Mouse (Mus musculus) heart, postnatal 0 days (tissue): ENCODE results near the gene Rere. TPM values are rescaled to one million over a fixed set of nuclear protein-coding genes. Genes with fewer than 3 reads are reported as not detected.
A peak's percentile ranks its signal among the peaks of the same experiment; 100 is the strongest.
"Not testable (repeated sequence)": the region's sequence is repeated elsewhere in the genome, so short reads cannot be mapped to it uniquely, and the experiment has no call there.

Source experiments
- ATAC-seq: fragments of 200-750 bp; cut with Nextera tagmentation; 2 replicates; pipeline ENCODE4 v1.8.0; 2017; ENCODE audit warnings: low read depth, moderate number of reproducible peaks, moderate library complexity; ENCODE audit not compliant: insufficient read depth
- DNase-seq: peaks from one replicate; pipeline ENCODE4 v3.0.0-alpha.2; 2016; ENCODE audit warnings: low spot score
- H3K27ac ChIP-seq: fragments of 300-500 bp; sonication (generic); 2 replicates; pipeline ENCODE4 v1.5.1; 2014; ENCODE audit warnings: low read depth, mild to moderate bottlenecking
- H3K27me3 ChIP-seq: fragments of 300-500 bp; sonication (generic); 2 replicates; pipeline ENCODE4 v1.6.1; 2014; ENCODE audit warnings: low read length, mixed read lengths; ENCODE audit not compliant: control insufficient read depth, insufficient read depth
- H3K36me3 ChIP-seq: fragments of 300-500 bp; sonication (generic); replicated peaks from 2 replicates; pipeline ENCODE4 v1.6.1; 2014; ENCODE audit warnings: low read length, mixed read lengths; ENCODE audit not compliant: control insufficient read depth, insufficient read depth
- H3K4me1 ChIP-seq: fragments of 300-500 bp; sonication (generic); 2 replicates; pipeline ENCODE4 v1.6.1; 2014; ENCODE audit warnings: antibody characterized with exemption; ENCODE audit not compliant: control insufficient read depth, insufficient read depth
- H3K4me2 ChIP-seq: fragments of 300-500 bp; sonication (generic); 2 replicates; pipeline ENCODE4 v1.6.1; 2014; ENCODE audit warnings: low read depth, mild to moderate bottlenecking, low read length, moderate library complexity
- H3K4me3 ChIP-seq: fragments of 300-500 bp; sonication (generic); 2 replicates; pipeline ENCODE4 v1.5.1; 2014; ENCODE audit warnings: low read depth, low read length
- H3K9ac ChIP-seq: fragments of 300-500 bp; sonication (generic); replicated peaks from 2 replicates; pipeline ENCODE4 v1.6.1; 2014; ENCODE audit warnings: low read depth, low read length, mixed read lengths
- H3K9me3 ChIP-seq: fragments of 300-500 bp; sonication (generic); replicated peaks from 2 replicates; pipeline ENCODE4 v1.6.1; 2016; ENCODE audit warnings: low read length; ENCODE audit not compliant: control insufficient read depth
- CTCF ChIP-seq: IDR thresholded peaks from 2 replicates; pipeline ENCODE4 v1.5.1; 2016; ENCODE audit warnings: antibody characterized with exemption, control low read depth, low read depth
- EP300 ChIP-seq: IDR thresholded peaks from 2 replicates; pipeline ENCODE4 v1.6.1; 2016; ENCODE audit warnings: antibody characterized with exemption, low read depth
- WGBS: fragments of 180-500 bp; shearing (Covaris S2); extraction: QIAGEN DNeasy Blood & Tissue Kit; methylation state at CpG from one replicate; pipeline ENCODE4 v1.1.7; 2014; 5-methylcytosine and 5-hydroxymethylcytosine counted together
- polyA plus RNA-seq: library from polyadenylated mRNA; unstranded; fragments of >200 nt; fragmentation: Nextera tagmentation; extraction: Ambion mirVana; gene quantifications from 2 replicates; pipeline ENCODE4 v1.2.1, GENCODE M21; 2015
- total RNA-seq: library from RNA; depleted of rRNA; stranded (reverse); fragments of >200 nt; gene quantifications from 2 replicates; pipeline ENCODE4 v1.2.3, GENCODE M21; 2014; ENCODE audit warnings: low replicate concordance

Rere gene
- total and polyA plus RNA-seq, 2 experiments from 2014 or later = 14.6 to 17.9 TPM

GRCm38 (mm10) chr4:150551390-150551789 lies 269.9 kb downstream of the Rere start:
- Histone ChIP-seq H3K36me3 (peaks cover 8% of the 10 kb centered on the region; the same call in 1 of the 2 replicates), H3K4me1 (peaks cover 7% of the 10 kb centered on the region), H3K27me3 (no peaks in the 10 kb centered on the region), H3K4me2 (no peak overlapping the region), H3K4me3 (no peak overlapping the region), H3K27ac (no peak overlapping the region), H3K9ac (no peak overlapping the region), H3K9me3 (no peaks in the 10 kb centered on the region)
- no peak for DNase-seq
- ATAC-seq = no peak
- TF ChIP-seq EP300 (no peak), CTCF (no peak)
- WGBS = 71% methylated on average over 4 of the region's 4 CpGs

GRCm38 (mm10) chr4:150552751-150553600 lies 271.5 kb downstream of the Rere start:
- Histone ChIP-seq H3K4me1 (peaks cover 13% of the 10 kb centered on the region), H3K9me3 (no peaks in the 10 kb centered on the region), H3K27ac (no peak overlapping the region), H3K36me3 (0 out of 2 replicates have a peak, but pooled peaks cover 8% of the 10 kb centered on the region), H3K4me3 (no peak overlapping the region), H3K4me2 (no peak overlapping the region), H3K9ac (no peak overlapping the region), H3K27me3 (no peaks in the 10 kb centered on the region)
- 70% methylated on average over 15 of the region's 15 CpGs for WGBS
- DNase-seq (no peak), ATAC-seq (no peak)
- TF ChIP-seq EP300 (no peak), CTCF (no peak)

- Histone ChIP-seq H3K27me3 (no peaks in the 10 kb centered on the region), H3K4me3 (no peak overlapping the region), H3K4me1 (peaks cover 23% of the 10 kb centered on the region), H3K9me3 (no peaks in the 10 kb centered on the region), H3K4me2 (no peak overlapping the region), H3K27ac (peak overlapping the region; percentile 75), H3K36me3 (no peaks in the 10 kb centered on the region), H3K9ac (no peak overlapping the region)
- DNase-seq (no peak), ATAC-seq (no peak)
- peak; percentile 6; the same call in 1 of the 2 replicates for TF ChIP-seq CTCF
- TF ChIP-seq EP300 = no peak
These were observed 274.3 kb downstream of the Rere start for GRCm38 (mm10) chr4:150555783-150556182.

- H3K4me2 ChIP-seq = peak overlapping the region; percentile 28
- H3K9ac ChIP-seq = no peak overlapping the region
- peaks cover 23% of the 10 kb centered on the region for H3K4me1 ChIP-seq
- TF ChIP-seq CTCF (no peak), EP300 (no peak)
- ATAC-seq (peak; percentile 62; the same call in 1 of the 2 replicates), DNase-seq (peak; percentile 69)
- 6% methylated on average over 17 of the region's 17 CpGs for WGBS
- H3K9me3 ChIP-seq = no peaks in the 10 kb centered on the region
- no peaks in the 10 kb centered on the region for H3K36me3 ChIP-seq
- no peak overlapping the region for H3K4me3 ChIP-seq
- H3K27ac ChIP-seq = peak overlapping the region; percentile 75
- H3K27me3 ChIP-seq = no peaks in the 10 kb centered on the region
These were observed 275.2 kb downstream of the Rere start for GRCm38 (mm10) chr4:150556382-150557221.

GRCm38 (mm10) chr4:150557289-150557688 lies 275.8 kb downstream of the Rere start:
- H3K9ac ChIP-seq, ATAC-seq, H3K4me3 ChIP-seq, DNase-seq, H3K4me2 ChIP-seq, H3K27me3 ChIP-seq, H3K36me3 ChIP-seq, H3K9me3 ChIP-seq: not testable (repeated sequence)
- H3K4me1 ChIP-seq = peaks cover 23% of the 10 kb centered on the region
- WGBS = 74% methylated on average over 3 of the region's 3 CpGs
- peak overlapping the region; percentile 37; the same call in 1 of the 2 replicates for H3K27ac ChIP-seq
